Mouse (Mus musculus) hindbrain, embryonic 15.5 days (tissue): ENCODE measurements around the gene Adamts2. TPM values are rescaled to one million over a fixed set of nuclear protein-coding genes. Genes with fewer than 3 reads are reported as not detected.

Experiments
- ATAC-seq: fragments of 200-750 bp; cut with Nextera tagmentation; 2 replicates; pipeline ENCODE4 v1.8.0; 2017; ENCODE audit warnings: low read depth, moderate number of reproducible peaks, moderate TSS enrichment; ENCODE audit not compliant: low FRiP score
- H3K27ac ChIP-seq: fragments of 300-500 bp; sonication (generic); replicated peaks from 2 replicates; pipeline ENCODE4 v1.5.1; 2015; ENCODE audit warnings: mild to moderate bottlenecking, inconsistent platforms
- H3K27me3 ChIP-seq: fragments of 300-500 bp; sonication (generic); 2 replicates; pipeline ENCODE4 v1.6.1; 2015; ENCODE audit warnings: control low read depth, inconsistent platforms
- H3K36me3 ChIP-seq: fragments of 300-500 bp; sonication (generic); 2 replicates; pipeline ENCODE4 v1.6.1; 2015; ENCODE audit warnings: control low read depth, inconsistent platforms
- H3K4me1 ChIP-seq: fragments of 300-500 bp; sonication (generic); replicated peaks from 2 replicates; pipeline ENCODE4 v1.6.1; 2015; ENCODE audit warnings: control low read depth, inconsistent platforms
- H3K4me2 ChIP-seq: fragments of 300-500 bp; sonication (generic); 2 replicates; pipeline ENCODE4 v1.6.1; 2015; ENCODE audit warnings: moderate library complexity, mild to moderate bottlenecking, inconsistent platforms
- H3K4me3 ChIP-seq: fragments of 300-500 bp; sonication (generic); 2 replicates; pipeline ENCODE4 v1.5.1; 2015; ENCODE audit warnings: mild to moderate bottlenecking, inconsistent platforms
- H3K9ac ChIP-seq: fragments of 300-500 bp; sonication (generic); 2 replicates; pipeline ENCODE4 v1.6.1; 2015; ENCODE audit warnings: inconsistent platforms
- H3K9me3 ChIP-seq: fragments of 300-500 bp; sonication (generic); 2 replicates; pipeline ENCODE4 v1.6.1; 2016; ENCODE audit warnings: control low read depth, inconsistent platforms
- WGBS: fragments of 180-500 bp; shearing (Covaris S2); methylation state at CpG from one replicate; pipeline ENCODE4 v1.1.7; 2015; 5-methylcytosine and 5-hydroxymethylcytosine counted together
- polyA plus RNA-seq: library from polyadenylated mRNA; unstranded; fragments of >200 nt; fragmentation: Nextera tagmentation; extraction: Ambion mirVana; gene quantifications from 2 replicates; pipeline ENCODE4 v1.2.1, GENCODE M21; 2015

The Adamts2 gene
- polyA plus RNA-seq, 1 experiment from 2014 or later, result 5.9 TPM

DNA sequence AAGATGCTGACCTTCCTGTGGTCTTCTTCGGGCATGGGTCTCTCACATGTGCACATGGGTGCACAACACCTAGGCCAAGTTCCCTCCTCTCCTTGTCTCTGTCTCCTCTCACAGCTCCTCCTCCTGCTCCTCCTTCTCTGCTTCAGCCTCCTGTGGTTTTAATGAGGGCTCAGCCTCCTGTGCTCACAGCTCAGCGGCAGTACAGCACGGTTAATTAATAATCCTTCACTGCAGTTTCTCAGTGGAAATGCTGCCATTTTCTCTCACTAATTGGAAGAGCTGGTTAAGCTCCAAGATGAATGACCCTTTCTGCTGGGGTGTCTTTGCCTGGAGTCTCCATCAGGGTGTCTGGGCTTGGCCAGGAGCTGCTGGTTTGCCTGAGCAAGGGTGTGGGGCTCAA, 27.0 kb downstream of the Adamts2 start:
- Histone ChIP-seq H3K4me1 (peaks cover 28% of the 10 kb centered on the region), H3K27me3 (no peaks in the 10 kb centered on the region), H3K9ac (no peak overlapping the region), H3K4me2 (no peak overlapping the region), H3K9me3 (no peaks in the 10 kb centered on the region), H3K4me3 (no peak overlapping the region), H3K27ac (peak overlapping the region; percentile 51; the same call in 1 of the 2 replicates), H3K36me3 (no peaks in the 10 kb centered on the region)
- WGBS, result 36% methylated on average over 3 of the region's 3 CpGs
- ATAC-seq, result peak; percentile 59; the same call in 1 of the 2 replicates

DNA sequence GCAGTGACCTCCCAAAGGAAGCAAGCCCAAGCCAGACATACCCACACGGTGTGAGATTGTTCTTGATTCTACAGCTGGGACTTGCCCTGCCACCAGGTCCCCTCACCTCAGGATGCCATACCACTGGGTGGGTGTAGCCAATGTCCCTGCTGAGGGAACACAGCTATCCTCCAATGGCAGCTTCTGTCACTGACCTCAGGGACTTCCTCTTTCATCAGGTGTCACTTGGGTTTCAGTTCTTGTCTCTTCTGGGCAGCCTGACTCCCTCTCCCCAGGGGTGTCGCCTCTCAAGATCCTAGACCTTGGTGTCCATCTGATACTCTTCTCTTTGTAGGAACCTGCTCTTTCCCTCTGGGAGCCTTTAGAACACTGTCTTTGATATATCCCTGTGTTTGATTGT, 28.6 kb downstream of the Adamts2 start:
- H3K9ac ChIP-seq, result no peak overlapping the region
- no peaks in the 10 kb centered on the region for H3K27me3 ChIP-seq
- ATAC-seq, result no peak
- no peaks in the 10 kb centered on the region for H3K9me3 ChIP-seq
- H3K4me2 ChIP-seq, result no peak overlapping the region
- no peak overlapping the region for H3K4me3 ChIP-seq
- 77% methylated on average over 2 of the region's 2 CpGs for WGBS
- H3K36me3 ChIP-seq, result no peaks in the 10 kb centered on the region
- H3K4me1 ChIP-seq, result peaks cover 14% of the 10 kb centered on the region; the same call in 1 of the 2 replicates
- H3K27ac ChIP-seq, result no peak overlapping the region

DNA sequence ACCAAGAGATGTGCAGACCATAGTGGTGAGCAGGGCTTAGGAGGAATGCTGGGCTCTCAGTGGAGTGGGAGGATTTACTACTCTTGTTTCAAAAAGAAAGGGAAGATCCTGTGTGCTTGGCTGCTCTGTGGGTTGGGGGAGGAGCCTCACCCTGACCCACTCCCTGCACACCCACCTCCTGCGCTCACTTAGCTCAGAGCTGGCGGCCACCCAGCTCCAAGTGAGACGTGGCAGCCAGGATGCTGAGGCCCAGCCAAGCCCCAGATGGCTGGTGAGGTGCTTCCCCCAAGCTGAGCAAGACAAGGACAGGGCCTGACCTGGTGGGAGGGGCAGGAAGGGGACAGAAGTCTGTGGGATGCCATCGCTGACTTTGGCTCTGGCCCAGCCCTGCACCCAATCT, 30.4 kb downstream of the Adamts2 start:
- no peak overlapping the region for H3K4me3 ChIP-seq
- no peak overlapping the region for H3K9ac ChIP-seq
- no peaks in the 10 kb centered on the region for H3K27me3 ChIP-seq
- ATAC-seq, result peak; percentile 27; the same call in 1 of the 2 replicates
- no peaks in the 10 kb centered on the region for H3K36me3 ChIP-seq
- H3K9me3 ChIP-seq, result no peaks in the 10 kb centered on the region
- peaks cover 14% of the 10 kb centered on the region; the same call in 1 of the 2 replicates for H3K4me1 ChIP-seq
- WGBS, result 43% methylated on average over 4 of the region's 4 CpGs
- H3K27ac ChIP-seq, result no peak overlapping the region
- H3K4me2 ChIP-seq, result no peak overlapping the region

DNA sequence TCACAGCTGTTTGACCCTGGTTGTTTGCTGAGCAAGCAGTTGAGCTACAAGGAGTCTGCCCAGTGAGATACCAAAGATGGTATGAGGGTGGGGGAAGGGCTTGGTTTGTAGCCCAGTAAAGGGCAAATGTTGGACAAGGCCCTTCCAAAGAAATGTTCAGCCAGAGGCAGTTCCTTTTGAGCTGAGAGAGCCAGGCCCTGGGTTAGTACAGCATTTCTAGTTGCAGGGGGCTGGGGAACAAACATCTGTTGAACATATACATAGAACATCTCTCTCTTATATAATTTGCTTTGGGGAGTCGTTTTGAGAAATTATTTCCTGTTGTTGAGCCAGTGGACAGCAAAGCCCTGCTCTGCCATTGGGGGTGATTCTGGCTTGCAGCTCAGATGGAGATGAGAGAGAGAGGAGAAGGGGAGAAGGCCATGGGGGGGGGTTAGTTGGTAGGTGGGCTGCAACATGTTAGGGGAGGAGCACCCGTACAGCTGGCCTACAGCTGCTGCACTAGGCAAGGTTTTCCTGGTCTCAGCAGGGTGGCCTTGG, 33.2 kb downstream of the Adamts2 start:
- H3K36me3 ChIP-seq, result no peaks in the 10 kb centered on the region
- no peaks in the 10 kb centered on the region for H3K9me3 ChIP-seq
- no peak overlapping the region for H3K4me2 ChIP-seq
- H3K27ac ChIP-seq, result no peak overlapping the region
- H3K9ac ChIP-seq, result no peak overlapping the region
- no peaks in the 10 kb centered on the region for H3K27me3 ChIP-seq
- WGBS, result 81% methylated on average over 2 of the region's 2 CpGs
- no peak for ATAC-seq
- H3K4me3 ChIP-seq, result no peak overlapping the region
- H3K4me1 ChIP-seq, result no peaks in the 10 kb centered on the region

DNA sequence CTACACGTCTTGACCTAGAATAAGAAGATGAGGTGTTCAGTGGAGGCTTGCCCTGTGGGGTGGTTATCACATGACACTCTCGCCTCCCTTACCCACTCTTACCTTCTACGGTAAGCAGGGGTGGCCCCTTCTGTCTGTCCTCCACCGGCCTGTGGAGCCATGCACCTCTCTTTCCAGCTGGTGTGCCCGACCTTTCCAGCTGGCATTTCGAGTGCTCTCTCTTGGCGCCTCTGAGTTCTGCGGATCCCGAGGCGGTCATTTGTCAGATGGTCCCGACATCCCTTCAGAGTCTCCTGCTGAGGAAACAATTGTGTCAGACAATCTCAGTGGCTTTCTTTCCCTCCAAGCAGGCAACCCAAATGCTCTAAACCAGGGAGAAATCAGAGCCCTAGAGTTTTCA, 35.1 kb downstream of the Adamts2 start:
- WGBS, result 85% methylated on average over 11 of the region's 11 CpGs
- no peak overlapping the region for H3K4me2 ChIP-seq
- no peak overlapping the region for H3K4me3 ChIP-seq
- H3K36me3 ChIP-seq, result no peaks in the 10 kb centered on the region
- ATAC-seq, result no peak
- H3K4me1 ChIP-seq, result no peaks in the 10 kb centered on the region
- H3K27ac ChIP-seq, result no peak overlapping the region
- no peak overlapping the region for H3K9ac ChIP-seq
- no peaks in the 10 kb centered on the region for H3K27me3 ChIP-seq
- H3K9me3 ChIP-seq, result no peaks in the 10 kb centered on the region

DNA sequence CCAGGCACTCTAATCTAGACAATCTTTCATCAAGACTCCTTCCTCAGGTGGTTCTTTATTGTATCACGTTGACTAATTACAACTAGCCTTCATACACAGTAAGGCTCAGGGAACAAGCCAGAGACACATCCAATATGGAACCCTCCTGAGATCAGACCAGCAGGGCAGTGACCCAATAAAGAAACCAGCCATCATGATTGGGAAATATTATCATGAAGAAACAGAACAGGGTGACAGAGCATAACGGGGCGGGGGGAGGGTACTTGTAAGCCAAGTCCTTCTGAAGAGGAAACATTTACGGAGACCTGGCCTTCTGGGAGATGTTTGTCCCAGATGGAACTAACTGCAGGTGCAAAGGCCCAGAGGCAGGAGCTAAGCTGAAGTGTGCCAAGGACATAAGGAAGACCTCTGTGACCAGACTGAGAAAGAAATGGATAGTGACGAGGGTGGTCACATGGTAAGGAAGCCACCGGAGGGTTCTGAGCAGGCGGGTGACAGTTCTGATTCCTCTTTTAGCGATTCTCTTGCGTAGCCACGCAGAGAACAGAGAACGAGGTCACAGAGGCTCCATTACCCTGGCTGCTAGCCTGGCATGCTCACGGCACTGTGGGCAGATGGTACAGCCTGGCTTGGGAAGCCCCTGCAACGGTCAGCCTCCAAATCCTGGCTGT, 36.4 kb downstream of the Adamts2 start:
- no peak for ATAC-seq
- H3K27me3 ChIP-seq, result no peaks in the 10 kb centered on the region
- H3K9ac ChIP-seq, result no peak overlapping the region
- 84% methylated on average over 13 of the region's 13 CpGs for WGBS
- no peak overlapping the region for H3K4me2 ChIP-seq
- no peaks in the 10 kb centered on the region for H3K36me3 ChIP-seq
- no peak overlapping the region for H3K4me3 ChIP-seq
- no peaks in the 10 kb centered on the region for H3K4me1 ChIP-seq
- H3K27ac ChIP-seq, result no peak overlapping the region
- H3K9me3 ChIP-seq, result no peaks in the 10 kb centered on the region

DNA sequence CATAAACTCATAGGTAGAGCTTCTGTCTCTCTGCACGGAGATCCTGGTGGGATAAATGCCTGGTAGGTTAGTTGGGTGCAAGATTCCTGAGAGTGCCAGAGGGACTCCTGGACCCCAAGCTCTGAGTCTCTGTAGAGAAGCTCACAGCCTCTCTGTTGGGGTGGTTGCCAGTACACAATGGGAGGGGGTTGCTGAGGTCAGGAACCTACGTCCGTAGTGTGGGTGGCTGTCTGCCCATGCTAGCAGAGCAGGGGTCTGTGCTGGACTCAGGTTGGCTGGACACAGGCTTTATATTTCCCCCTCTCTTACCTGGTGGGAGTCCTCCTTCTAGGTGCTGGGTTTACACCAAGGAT, 37.0 kb downstream of the Adamts2 start:
- no peak for ATAC-seq
- no peak overlapping the region for H3K4me3 ChIP-seq
- 68% methylated on average over 3 of the region's 3 CpGs for WGBS
- H3K27ac ChIP-seq, result no peak overlapping the region
- H3K4me2 ChIP-seq, result no peak overlapping the region
- H3K9ac ChIP-seq, result no peak overlapping the region
- H3K36me3 ChIP-seq, result no peaks in the 10 kb centered on the region
- no peaks in the 10 kb centered on the region for H3K4me1 ChIP-seq
- H3K9me3 ChIP-seq, result no peaks in the 10 kb centered on the region
- no peaks in the 10 kb centered on the region for H3K27me3 ChIP-seq

DNA sequence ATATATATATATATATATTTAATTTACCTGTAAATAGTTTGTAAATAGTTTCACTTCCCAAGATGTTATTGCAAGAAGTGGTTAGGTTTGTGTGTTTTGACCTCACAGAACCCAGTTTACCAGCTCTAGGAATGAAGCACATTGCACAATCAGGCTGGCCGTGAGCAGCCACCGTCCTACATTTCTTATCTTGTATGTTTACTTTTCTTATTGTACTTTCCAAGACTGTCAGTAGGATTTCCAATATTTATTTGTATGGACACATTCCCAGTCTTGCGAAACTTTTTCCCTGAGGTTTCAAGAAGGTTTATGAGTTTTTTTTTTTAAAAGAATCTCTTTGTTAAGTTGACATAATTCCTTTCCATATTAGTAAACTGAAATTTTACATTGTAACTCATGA, 40.7 kb downstream of the Adamts2 start:
- Histone ChIP-seq H3K9me3 (no peaks in the 10 kb centered on the region), H3K36me3 (no peaks in the 10 kb centered on the region), H3K4me3 (no peak overlapping the region), H3K27me3 (no peaks in the 10 kb centered on the region), H3K27ac (no peak overlapping the region), H3K4me1 (0 out of 2 replicates have a peak, but pooled peaks cover 6% of the 10 kb centered on the region), H3K9ac (no peak overlapping the region), H3K4me2 (no peak overlapping the region)
- WGBS, result 91% methylated on average over 3 of the region's 3 CpGs
- no peak for ATAC-seq

DNA sequence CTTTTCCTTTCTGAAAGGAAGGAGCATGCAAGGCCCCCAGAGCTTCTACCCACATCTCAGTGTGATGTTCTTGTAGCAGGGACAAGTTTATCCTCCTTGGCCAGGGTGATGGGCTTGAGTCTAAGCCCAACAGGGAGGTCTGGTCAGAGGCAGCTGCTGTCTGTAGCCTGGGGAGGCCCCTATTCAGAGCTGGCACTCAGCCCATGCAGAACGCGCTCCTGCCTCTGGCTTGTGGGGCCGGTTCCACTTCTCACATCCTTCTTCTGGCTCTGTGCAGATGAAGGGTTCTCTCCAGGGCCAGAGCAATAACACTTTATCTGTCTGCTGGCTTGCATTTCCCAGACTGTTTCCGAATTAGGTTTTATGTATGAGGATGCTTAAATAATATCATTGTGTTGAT, 44.3 kb downstream of the Adamts2 start:
- Histone ChIP-seq H3K4me2 (no peak overlapping the region), H3K36me3 (no peaks in the 10 kb centered on the region), H3K27ac (no peak overlapping the region), H3K4me3 (no peak overlapping the region), H3K27me3 (no peaks in the 10 kb centered on the region), H3K4me1 (0 out of 2 replicates have a peak, but pooled peaks cover 6% of the 10 kb centered on the region), H3K9me3 (no peaks in the 10 kb centered on the region), H3K9ac (no peak overlapping the region)
- 47% methylated on average over 4 of the region's 4 CpGs for WGBS
- ATAC-seq, result no peak

DNA sequence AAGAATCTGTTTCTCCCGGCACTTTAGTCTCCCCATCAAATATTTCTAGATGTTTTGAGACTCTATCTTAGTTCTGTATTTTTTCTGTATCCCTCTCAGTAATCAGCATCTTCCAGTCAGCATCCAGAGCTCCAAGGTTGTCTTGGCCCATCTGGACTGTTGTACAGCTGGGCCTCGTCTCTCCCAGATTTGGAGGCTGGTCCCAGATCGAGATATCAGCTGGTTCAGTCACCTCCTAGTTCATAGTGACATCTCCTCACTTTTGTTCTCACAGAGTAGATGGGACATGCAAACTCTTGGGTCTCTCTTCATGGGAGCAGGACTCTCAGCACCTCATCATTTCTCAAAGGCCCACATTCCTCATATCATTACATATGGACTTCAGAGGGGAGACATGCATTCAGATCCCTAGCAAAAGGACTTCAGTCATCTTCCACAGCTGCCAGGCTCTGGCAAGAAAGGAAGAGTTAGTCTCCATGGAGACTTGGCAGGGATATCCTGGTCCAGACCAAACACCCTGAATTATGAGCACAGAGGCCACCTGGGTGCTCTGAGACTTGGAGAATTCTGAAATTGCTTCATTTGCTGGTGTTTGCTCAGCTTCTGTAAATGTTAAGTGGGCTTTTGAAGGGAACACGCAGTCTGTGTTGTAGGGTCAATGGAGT, 46.4 kb downstream of the Adamts2 start:
- 91% methylated on average over 4 of the region's 4 CpGs for WGBS
- Histone ChIP-seq H3K4me2 (no peak overlapping the region), H3K27ac (no peak overlapping the region), H3K36me3 (no peaks in the 10 kb centered on the region), H3K27me3 (no peaks in the 10 kb centered on the region), H3K4me3 (no peak overlapping the region), H3K9me3 (no peaks in the 10 kb centered on the region), H3K4me1 (0 out of 2 replicates have a peak, but pooled peaks cover 6% of the 10 kb centered on the region), H3K9ac (no peak overlapping the region)
- ATAC-seq, result no peak

DNA sequence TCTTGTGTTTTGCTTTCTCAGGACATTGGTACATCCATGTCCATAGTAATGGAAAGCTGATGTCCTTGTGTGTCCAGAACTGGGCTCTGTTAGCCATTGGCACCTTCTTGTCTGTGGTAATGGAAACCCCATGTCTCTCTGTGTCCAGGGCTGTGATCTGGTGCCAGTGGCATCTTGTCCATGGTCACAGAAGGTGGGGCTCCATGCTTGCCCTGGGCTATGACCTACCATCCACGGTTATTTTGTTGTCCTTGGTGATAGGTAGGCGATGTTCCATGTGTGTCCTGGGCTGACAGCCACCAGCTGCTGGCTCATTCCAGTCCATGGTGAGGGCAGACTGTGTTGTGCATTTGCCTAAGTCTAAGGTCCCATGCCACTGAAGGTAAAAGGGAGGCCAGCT, 48.2 kb downstream of the Adamts2 start:
- WGBS, result 84% methylated on average over 2 of the region's 2 CpGs
- ATAC-seq, result no peak

DNA sequence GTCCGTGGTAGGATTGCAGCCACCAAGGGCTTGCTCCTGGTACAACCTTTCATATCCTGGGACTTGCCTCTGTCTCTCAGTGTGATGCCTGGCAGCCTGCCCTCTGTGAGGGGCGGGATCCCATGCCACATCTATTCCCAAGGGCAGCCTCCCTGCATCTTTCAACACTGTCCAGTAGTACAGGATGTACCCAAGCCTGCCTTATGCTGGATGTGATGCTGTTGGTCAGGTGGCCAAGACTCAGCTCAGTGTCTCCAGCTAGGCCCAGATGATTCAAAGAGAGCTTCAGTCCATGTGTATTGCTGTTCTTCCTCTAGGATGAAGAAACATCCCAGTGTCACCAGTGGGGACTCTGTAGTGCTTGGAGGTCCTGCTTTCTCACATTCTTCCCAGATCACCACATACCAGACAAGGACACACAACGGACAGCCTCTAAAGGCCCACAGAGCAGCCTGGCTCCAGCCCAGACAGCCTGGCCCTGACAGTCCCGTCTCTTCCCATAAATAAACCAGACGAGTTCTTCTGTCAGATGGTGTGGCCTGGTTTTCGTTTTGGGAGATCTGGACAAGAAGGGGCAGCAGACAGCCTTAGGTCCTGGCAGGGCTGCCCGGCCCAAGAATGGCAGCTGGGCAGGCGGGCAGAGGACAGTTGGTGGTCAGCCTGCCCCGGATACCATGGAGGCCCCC, 52.0 kb downstream of the Adamts2 start:
- no peaks in the 10 kb centered on the region for H3K9me3 ChIP-seq
- no peak for ATAC-seq

More for the DNA sequence above, 48.2 kb downstream of the Adamts2 start:
- Histone ChIP-seq H3K27me3 (no peaks in the 10 kb centered on the region), H3K4me3 (no peak overlapping the region), H3K4me1 (0 out of 2 replicates have a peak, but pooled peaks cover 6% of the 10 kb centered on the region), H3K4me2 (no peak overlapping the region), H3K36me3 (no peaks in the 10 kb centered on the region), H3K27ac (no peak overlapping the region), H3K9me3 (no peaks in the 10 kb centered on the region), H3K9ac (no peak overlapping the region)

More for the DNA sequence above, 52.0 kb downstream of the Adamts2 start:
- WGBS, result 86% methylated on average over 9 of the region's 9 CpGs
- Histone ChIP-seq H3K27me3 (no peaks in the 10 kb centered on the region), H3K4me2 (no peak overlapping the region), H3K9ac (no peak overlapping the region), H3K27ac (no peak overlapping the region), H3K4me3 (no peak overlapping the region), H3K4me1 (0 out of 2 replicates have a peak, but pooled peaks cover 2% of the 10 kb centered on the region), H3K36me3 (no peaks in the 10 kb centered on the region)
